ENCODE assay signal across 18 mouse cellular contexts in genomic region chr13:48796906-48797305, GRCm38 (mm10).
DNase-seq lines count a peak whose midpoint lies in the region; ATAC-seq lines count a peak whose summit lies in the region.
"Had no signal": no experiment of that assay in that cellular context is flagged by ENCODE, and none has a peak within 500 bp of the region (broad histone marks: within the 10 kb centered on the region; RNA-seq: fewer than 3 reads in every experiment).

No protein-coding gene starts in this region.

- H3K4me3 ChIP-seq in heart, embryonic 13.5 days, result no peak overlapping the region
- H3K4me3 ChIP-seq in midbrain, embryonic 11.5 days (ENCODE audit: low read depth, low read length), result no peak overlapping the region
- no peak overlapping the region for H3K4me3 ChIP-seq in midbrain, embryonic 10.5 days
- H3K4me3 ChIP-seq: embryonic facial prominence, embryonic 13.5 days; forebrain, embryonic 12.5 days; hindbrain, embryonic 10.5 days; intestine, embryonic 15.5 days had no signal

- WGBS in heart, embryonic 13.5 days, result 18% methylated on average over 11 of the region's 11 CpGs
- 77% methylated on average over 11 of the region's 11 CpGs for WGBS in midbrain, embryonic 11.5 days
- 74% methylated on average over 11 of the region's 11 CpGs for WGBS in midbrain, embryonic 10.5 days

- intact Hi-C loops in heart, postnatal 14 days (cut with DNase I), result no loop called here

- H3K27ac ChIP-seq in heart, embryonic 13.5 days (replicated peaks), result no peak overlapping the region
- H3K27ac ChIP-seq in midbrain, embryonic 11.5 days (ENCODE audit: low read depth, low read length), result no peak overlapping the region
- H3K27ac ChIP-seq in midbrain, embryonic 10.5 days (replicated peaks), result no peak overlapping the region
- H3K27ac ChIP-seq: embryonic facial prominence, embryonic 13.5 days; forebrain, embryonic 12.5 days; hindbrain, embryonic 10.5 days; hindbrain, embryonic 14.5 days; intestine, embryonic 15.5 days had no signal

- no peaks in the 10 kb centered on the region for H3K27me3 ChIP-seq in heart, embryonic 13.5 days (replicated peaks)
- H3K27me3 ChIP-seq in midbrain, embryonic 11.5 days (ENCODE audit: control insufficient read depth, insufficient read depth, low read length), result no peaks in the 10 kb centered on the region
- H3K27me3 ChIP-seq in midbrain, embryonic 10.5 days (ENCODE audit: low read depth, poor library complexity, severe bottlenecking), result no peaks in the 10 kb centered on the region
- H3K27me3 ChIP-seq: forebrain, embryonic 12.5 days; intestine, embryonic 15.5 days had no signal

- peak; percentile 87 for DNase-seq in heart, adult 11 months
- DNase-seq in heart, adult 9 months (ENCODE audit: low spot score in 2 of 2), result no peak
- no peak for DNase-seq in heart, postnatal 14 days
- DNase-seq in midbrain, embryonic 11.5 days (ENCODE audit: low spot score, missing footprints), result peak; percentile 83
- DNase-seq in midbrain, embryonic 10.5 days (ENCODE audit: low spot score), result no peak
- DNase-seq in layer of hippocampus, adult 9-11 months, result no peak
- DNase-seq: adrenal gland, postnatal 10 days; cerebellum, adult 11 months; cerebellum, adult 8-10 months; cerebellum, postnatal 36 days; gastrocnemius, postnatal 10 days had no signal

- H3K4me1 ChIP-seq in heart, embryonic 13.5 days, result peaks cover 15% of the 10 kb centered on the region
- no peaks in the 10 kb centered on the region for H3K4me1 ChIP-seq in midbrain, embryonic 11.5 days (ENCODE audit: control insufficient read depth, insufficient read depth, low read length)
- H3K4me1 ChIP-seq in midbrain, embryonic 10.5 days, result peaks cover 14% of the 10 kb centered on the region

- peak overlapping the region; percentile 56; the same call in 1 of the 2 replicates for H3K9ac ChIP-seq in heart, embryonic 13.5 days
- no peak overlapping the region for H3K9ac ChIP-seq in midbrain, embryonic 11.5 days (ENCODE audit: low read length)
- H3K9ac ChIP-seq: embryonic facial prominence, embryonic 13.5 days; forebrain, embryonic 12.5 days; hindbrain, embryonic 14.5 days; intestine, embryonic 15.5 days had no signal

- ATAC-seq in heart, embryonic 13.5 days (ENCODE audit: extremely low read depth, insufficient number of reproducible peaks, low FRiP score, low TSS enrichment), result no peak
- ATAC-seq in midbrain, embryonic 11.5 days (ENCODE audit: low FRiP score), result no peak
- ATAC-seq: forebrain, embryonic 16.5 days; intestine, embryonic 15.5 days had no signal

- H3K4me2 ChIP-seq in heart, embryonic 13.5 days, result no peak overlapping the region
- H3K4me2 ChIP-seq in midbrain, embryonic 11.5 days, result no peak overlapping the region
- H3K4me2 ChIP-seq: embryonic facial prominence, embryonic 13.5 days; forebrain, embryonic 12.5 days; hindbrain, embryonic 14.5 days; intestine, embryonic 15.5 days had no signal

- peaks cover 9% of the 10 kb centered on the region for H3K36me3 ChIP-seq in heart, embryonic 13.5 days
- no peaks in the 10 kb centered on the region for H3K36me3 ChIP-seq in midbrain, embryonic 11.5 days (ENCODE audit: control insufficient read depth, insufficient read depth, low read length)
- peaks cover 10% of the 10 kb centered on the region for H3K36me3 ChIP-seq in midbrain, embryonic 10.5 days

- 0 out of 2 replicates have a peak, but pooled peaks cover 2% of the 10 kb centered on the region for H3K9me3 ChIP-seq in heart, embryonic 13.5 days
- H3K9me3 ChIP-seq in midbrain, embryonic 11.5 days (ENCODE audit: control insufficient read depth, low read length), result no peaks in the 10 kb centered on the region
- H3K9me3 ChIP-seq in midbrain, embryonic 10.5 days (replicated peaks), result no peaks in the 10 kb centered on the region
- H3K9me3 ChIP-seq: embryonic facial prominence, embryonic 13.5 days; forebrain, embryonic 12.5 days; hindbrain, embryonic 10.5 days; intestine, embryonic 15.5 days had no signal

Comparison
In these comparisons a context has a peak if more than half of its experiments do, and no peak if none do; other contexts are left out.
1. DNase-seq: peak in heart, adult 11 months (single experiment) and midbrain, embryonic 11.5 days (single experiment); none in heart, adult 9 months (0 of 2), heart, postnatal 14 days (0 of 2), midbrain, embryonic 10.5 days (single experiment) and layer of hippocampus, adult 9-11 months (single experiment).